Mouse (Mus musculus) kidney, postnatal 0 days (tissue): ENCODE data around the gene Il1r2. TPM values are rescaled to one million over a fixed set of nuclear protein-coding genes. Genes with fewer than 3 reads are reported as not detected.

Source experiments
- ATAC-seq: fragments of 200-750 bp; cut with Nextera tagmentation; replicated peaks from 2 replicates; pipeline ENCODE4 v1.8.0; 2017; ENCODE audit warnings: low read depth, moderate number of reproducible peaks, moderate TSS enrichment, moderate library complexity; ENCODE audit not compliant: low FRiP score
- DNase-seq: peaks from one replicate; pipeline ENCODE4 v3.0.0-alpha.2; 2016; ENCODE audit warnings: low spot score
- H3K27ac ChIP-seq: fragments of 300-500 bp; sonication (generic); 2 replicates; pipeline ENCODE4 v1.5.1; 2014; ENCODE audit warnings: mild to moderate bottlenecking
- H3K27me3 ChIP-seq: fragments of 300-500 bp; sonication (generic); 2 replicates; pipeline ENCODE4 v1.6.1; 2014; ENCODE audit warnings: low read length, mixed read lengths; ENCODE audit not compliant: insufficient read depth
- H3K36me3 ChIP-seq: fragments of 300-500 bp; sonication (generic); 2 replicates; pipeline ENCODE4 v1.6.1; 2014; ENCODE audit warnings: low read length, mixed read lengths; ENCODE audit not compliant: insufficient read depth
- H3K4me1 ChIP-seq: fragments of 300-500 bp; sonication (generic); replicated peaks from 2 replicates; pipeline ENCODE4 v1.6.1; 2014; ENCODE audit warnings: antibody characterized with exemption, low read length, mixed read lengths; ENCODE audit not compliant: insufficient read depth
- H3K4me2 ChIP-seq: fragments of 300-500 bp; sonication (generic); 2 replicates; pipeline ENCODE4 v1.6.1; 2014; ENCODE audit warnings: mild to moderate bottlenecking, low read length, moderate library complexity, mixed read lengths
- H3K4me3 ChIP-seq: fragments of 300-500 bp; sonication (generic); replicated peaks from 2 replicates; pipeline ENCODE4 v1.5.1; 2014; ENCODE audit warnings: low read depth, low read length
- H3K9ac ChIP-seq: fragments of 300-500 bp; sonication (generic); 2 replicates; pipeline ENCODE4 v1.6.1; 2014; ENCODE audit warnings: low read depth, low read length
- H3K9me3 ChIP-seq: fragments of 300-500 bp; sonication (generic); replicated peaks from 2 replicates; pipeline ENCODE4 v1.6.1; 2016; ENCODE audit warnings: low read length, inconsistent platforms, mixed read lengths
- CTCF ChIP-seq: IDR thresholded peaks from 2 replicates; pipeline ENCODE4 v1.5.1; 2016; ENCODE audit warnings: antibody characterized with exemption, low read depth, mild to moderate bottlenecking, moderate library complexity
- WGBS: fragments of 180-500 bp; shearing (Covaris S2); extraction: QIAGEN DNeasy Blood & Tissue Kit; methylation state at CpG from one replicate; pipeline ENCODE4 v1.1.7; 2014; 5-methylcytosine and 5-hydroxymethylcytosine counted together
- polyA plus RNA-seq: library from polyadenylated mRNA; unstranded; fragments of >200 nt; fragmentation: Nextera tagmentation; extraction: Ambion mirVana; gene quantifications from 2 replicates; pipeline ENCODE4 v1.2.1, GENCODE M21; 2015

Il1r2 gene
- polyA plus RNA-seq, 1 experiment from 2014 or later = 0.99 TPM

GRCm38 (mm10) chr1:40030287-40030975 is 43.4 kb upstream of the Il1r2 start:
- no peak for TF ChIP-seq CTCF
- Histone ChIP-seq H3K9me3 (no peaks in the 10 kb centered on the region), H3K4me1 (no peaks in the 10 kb centered on the region), H3K9ac (no peak overlapping the region), H3K27me3 (no peaks in the 10 kb centered on the region), H3K4me2 (no peak overlapping the region), H3K27ac (no peak overlapping the region), H3K36me3 (peaks cover 15% of the 10 kb centered on the region; the same call in 1 of the 2 replicates), H3K4me3 (no peak overlapping the region)
- DNase-seq (no peak), ATAC-seq (no peak)
- WGBS = 89% methylated on average over 14 of the region's 14 CpGs

- no peak for TF ChIP-seq CTCF
- DNase-seq = no peak
- Histone ChIP-seq H3K9me3 (no peaks in the 10 kb centered on the region), H3K27me3 (no peaks in the 10 kb centered on the region), H3K4me1 (no peaks in the 10 kb centered on the region), H3K27ac (no peak overlapping the region), H3K36me3 (peaks cover 12% of the 10 kb centered on the region; the same call in 1 of the 2 replicates), H3K4me2 (no peak overlapping the region), H3K9ac (no peak overlapping the region), H3K4me3 (no peak overlapping the region)
- WGBS = 92% methylated on average over 8 of the region's 8 CpGs
- no peak for ATAC-seq
These were observed 42.9 kb upstream of the Il1r2 start for GRCm38 (mm10) chr1:40030976-40031356.

- H3K9me3 ChIP-seq = no peaks in the 10 kb centered on the region
- 92% methylated on average over 2 of the region's 2 CpGs for WGBS
- no peak overlapping the region for H3K9ac ChIP-seq
- ATAC-seq = no peak
- H3K4me3 ChIP-seq = no peak overlapping the region
- no peak overlapping the region for H3K4me2 ChIP-seq
- no peak overlapping the region for H3K27ac ChIP-seq
- H3K36me3 ChIP-seq = peaks cover 6% of the 10 kb centered on the region; the same call in 1 of the 2 replicates
- no peaks in the 10 kb centered on the region for H3K27me3 ChIP-seq
- no peak for DNase-seq
- TF ChIP-seq CTCF = no peak
- H3K4me1 ChIP-seq = no peaks in the 10 kb centered on the region
These were observed 42.3 kb upstream of the Il1r2 start for GRCm38 (mm10) chr1:40031626-40032025.

- no peak for ATAC-seq
- no peaks in the 10 kb centered on the region for H3K36me3 ChIP-seq
- H3K27me3 ChIP-seq = no peaks in the 10 kb centered on the region
- no peak overlapping the region for H3K9ac ChIP-seq
- TF ChIP-seq CTCF = no peak
- H3K9me3 ChIP-seq = no peaks in the 10 kb centered on the region
- no peak for DNase-seq
- no peak overlapping the region for H3K27ac ChIP-seq
- 59% methylated on average over 4 of the region's 4 CpGs for WGBS
- no peaks in the 10 kb centered on the region for H3K4me1 ChIP-seq
- H3K4me2 ChIP-seq = no peak overlapping the region
- H3K4me3 ChIP-seq = no peak overlapping the region
These were observed 40.6 kb upstream of the Il1r2 start for GRCm38 (mm10) chr1:40033315-40033714.

- WGBS = 76% methylated on average over 12 of the region's 12 CpGs
- Histone ChIP-seq H3K27ac (no peak overlapping the region), H3K4me1 (no peaks in the 10 kb centered on the region), H3K9ac (no peak overlapping the region), H3K36me3 (no peaks in the 10 kb centered on the region), H3K4me2 (no peak overlapping the region), H3K9me3 (no peaks in the 10 kb centered on the region), H3K27me3 (no peaks in the 10 kb centered on the region), H3K4me3 (no peak overlapping the region)
- TF ChIP-seq CTCF = no peak
- no peak for DNase-seq
- no peak for ATAC-seq
These were observed 40.0 kb upstream of the Il1r2 start for GRCm38 (mm10) chr1:40033743-40034420.

GRCm38 (mm10) chr1:40037831-40038230 is 36.0 kb upstream of the Il1r2 start:
- H3K36me3 ChIP-seq = no peaks in the 10 kb centered on the region
- H3K27ac ChIP-seq = no peak overlapping the region
- no peak for ATAC-seq
- H3K4me1 ChIP-seq = no peaks in the 10 kb centered on the region
- 91% methylated on average over 6 of the region's 6 CpGs for WGBS
- TF ChIP-seq CTCF = no peak
- no peak for DNase-seq
- H3K9me3 ChIP-seq = no peaks in the 10 kb centered on the region
- H3K4me2 ChIP-seq = no peak overlapping the region
- no peak overlapping the region for H3K4me3 ChIP-seq
- no peaks in the 10 kb centered on the region for H3K27me3 ChIP-seq
- H3K9ac ChIP-seq = no peak overlapping the region
